Mouse (Mus musculus) erythroblast, embryonic 14.5 days (primary cell): ENCODE data around the gene Atp6v0b.

ENCODE experiments used
- GATA1 ChIP-seq: IDR thresholded peaks from 2 replicates; pipeline ENCODE4 v1.6.1; 2012; ENCODE audit warnings: low read length, inconsistent platforms, mixed read lengths
- TAL1 ChIP-seq: IDR thresholded peaks from 3 replicates; pipeline ENCODE4 v1.6.1; 2012; ENCODE audit warnings: low read length, inconsistent platforms, mixed read lengths

- TF ChIP-seq GATA1 (no peak), TAL1 (no peak)
Observed at GRCm38 (mm10) chr4:117845316-117845715, 41.8 kb downstream of the Atp6v0b start.
